Mouse (Mus musculus) heart, postnatal 0 days (tissue): ENCODE results near the gene Mad1l1. TPM values are rescaled to one million over a fixed set of nuclear protein-coding genes. Genes with fewer than 3 reads are reported as not detected.

Experiments used
- ATAC-seq: fragments of 200-750 bp; cut with Nextera tagmentation; 2 replicates; pipeline ENCODE4 v1.8.0; 2017; ENCODE audit warnings: low read depth, moderate number of reproducible peaks, moderate library complexity; ENCODE audit not compliant: insufficient read depth
- DNase-seq: peaks from one replicate; pipeline ENCODE4 v3.0.0-alpha.2; 2016; ENCODE audit warnings: low spot score
- H3K27ac ChIP-seq: fragments of 300-500 bp; sonication (generic); 2 replicates; pipeline ENCODE4 v1.5.1; 2014; ENCODE audit warnings: low read depth, mild to moderate bottlenecking
- H3K27me3 ChIP-seq: fragments of 300-500 bp; sonication (generic); 2 replicates; pipeline ENCODE4 v1.6.1; 2014; ENCODE audit warnings: low read length, mixed read lengths; ENCODE audit not compliant: control insufficient read depth, insufficient read depth
- H3K36me3 ChIP-seq: fragments of 300-500 bp; sonication (generic); replicated peaks from 2 replicates; pipeline ENCODE4 v1.6.1; 2014; ENCODE audit warnings: low read length, mixed read lengths; ENCODE audit not compliant: control insufficient read depth, insufficient read depth
- H3K4me1 ChIP-seq: fragments of 300-500 bp; sonication (generic); 2 replicates; pipeline ENCODE4 v1.6.1; 2014; ENCODE audit warnings: antibody characterized with exemption; ENCODE audit not compliant: control insufficient read depth, insufficient read depth
- H3K4me2 ChIP-seq: fragments of 300-500 bp; sonication (generic); 2 replicates; pipeline ENCODE4 v1.6.1; 2014; ENCODE audit warnings: low read depth, mild to moderate bottlenecking, low read length, moderate library complexity
- H3K4me3 ChIP-seq: fragments of 300-500 bp; sonication (generic); 2 replicates; pipeline ENCODE4 v1.5.1; 2014; ENCODE audit warnings: low read depth, low read length
- H3K9ac ChIP-seq: fragments of 300-500 bp; sonication (generic); replicated peaks from 2 replicates; pipeline ENCODE4 v1.6.1; 2014; ENCODE audit warnings: low read depth, low read length, mixed read lengths
- H3K9me3 ChIP-seq: fragments of 300-500 bp; sonication (generic); replicated peaks from 2 replicates; pipeline ENCODE4 v1.6.1; 2016; ENCODE audit warnings: low read length; ENCODE audit not compliant: control insufficient read depth
- CTCF ChIP-seq: IDR thresholded peaks from 2 replicates; pipeline ENCODE4 v1.5.1; 2016; ENCODE audit warnings: antibody characterized with exemption, control low read depth, low read depth
- EP300 ChIP-seq: IDR thresholded peaks from 2 replicates; pipeline ENCODE4 v1.6.1; 2016; ENCODE audit warnings: antibody characterized with exemption, low read depth
- WGBS: fragments of 180-500 bp; shearing (Covaris S2); extraction: QIAGEN DNeasy Blood & Tissue Kit; methylation state at CpG from one replicate; pipeline ENCODE4 v1.1.7; 2014; 5-methylcytosine and 5-hydroxymethylcytosine counted together
- polyA plus RNA-seq: library from polyadenylated mRNA; unstranded; fragments of >200 nt; fragmentation: Nextera tagmentation; extraction: Ambion mirVana; gene quantifications from 2 replicates; pipeline ENCODE4 v1.2.1, GENCODE M21; 2015
- total RNA-seq: library from RNA; depleted of rRNA; stranded (reverse); fragments of >200 nt; gene quantifications from 2 replicates; pipeline ENCODE4 v1.2.3, GENCODE M21; 2014; ENCODE audit warnings: low replicate concordance

Mad1l1 gene
- total and polyA plus RNA-seq, 2 experiments from 2014 or later = 15.1 to 20.6 TPM

GRCm38 (mm10) chr5:140177582-140177981 lies 143.8 kb downstream of the Mad1l1 start:
- Histone ChIP-seq H3K4me2 (no peak overlapping the region), H3K9ac (no peak overlapping the region), H3K27me3 (no peaks in the 10 kb centered on the region), H3K9me3 (no peaks in the 10 kb centered on the region), H3K27ac (no peak overlapping the region), H3K4me3 (no peak overlapping the region), H3K4me1 (peaks cover 11% of the 10 kb centered on the region), H3K36me3 (no peaks in the 10 kb centered on the region)
- ATAC-seq (no peak), DNase-seq (no peak)
- 91% methylated on average over 8 of the region's 8 CpGs for WGBS
- TF ChIP-seq CTCF (no peak), EP300 (no peak)

GRCm38 (mm10) chr5:140176370-140176769 lies 145.0 kb downstream of the Mad1l1 start:
- no peak overlapping the region for H3K9ac ChIP-seq
- peaks cover 11% of the 10 kb centered on the region for H3K4me1 ChIP-seq
- 74% methylated on average over 3 of the region's 3 CpGs for WGBS
- no peak overlapping the region for H3K4me3 ChIP-seq
- ATAC-seq (no peak), DNase-seq (no peak)
- no peaks in the 10 kb centered on the region for H3K36me3 ChIP-seq
- TF ChIP-seq EP300 = no peak
- no peak for TF ChIP-seq CTCF
- no peak overlapping the region for H3K4me2 ChIP-seq
- H3K27ac ChIP-seq = no peak overlapping the region
- no peaks in the 10 kb centered on the region for H3K27me3 ChIP-seq
- H3K9me3 ChIP-seq = no peaks in the 10 kb centered on the region

GRCm38 (mm10) chr5:140174814-140175490 lies 146.4 kb downstream of the Mad1l1 start:
- Histone ChIP-seq H3K4me2 (no peak overlapping the region), H3K4me3 (no peak overlapping the region), H3K27ac (no peak overlapping the region), H3K36me3 (no peaks in the 10 kb centered on the region), H3K4me1 (peaks cover 11% of the 10 kb centered on the region), H3K9ac (no peak overlapping the region), H3K27me3 (no peaks in the 10 kb centered on the region), H3K9me3 (no peaks in the 10 kb centered on the region)
- no peak for DNase-seq
- TF ChIP-seq CTCF (no peak), EP300 (no peak)
- ATAC-seq = no peak
- WGBS = 91% methylated on average over 14 of the region's 14 CpGs

GRCm38 (mm10) chr5:140174066-140174465 lies 147.3 kb downstream of the Mad1l1 start:
- H3K27me3 ChIP-seq = no peaks in the 10 kb centered on the region
- ATAC-seq = no peak
- no peak overlapping the region for H3K27ac ChIP-seq
- H3K4me3 ChIP-seq = no peak overlapping the region
- peaks cover 11% of the 10 kb centered on the region for H3K4me1 ChIP-seq
- H3K4me2 ChIP-seq = no peak overlapping the region
- TF ChIP-seq EP300 (no peak), CTCF (no peak)
- no peaks in the 10 kb centered on the region for H3K36me3 ChIP-seq
- DNase-seq = no peak
- 68% methylated on average over 3 of the region's 3 CpGs for WGBS
- no peaks in the 10 kb centered on the region for H3K9me3 ChIP-seq
- no peak overlapping the region for H3K9ac ChIP-seq

- Histone ChIP-seq H3K27ac (no peak overlapping the region), H3K4me3 (no peak overlapping the region), H3K4me1 (peaks cover 3% of the 10 kb centered on the region; the same call in 1 of the 2 replicates), H3K9ac (no peak overlapping the region), H3K36me3 (no peaks in the 10 kb centered on the region), H3K27me3 (no peaks in the 10 kb centered on the region), H3K4me2 (no peak overlapping the region), H3K9me3 (no peaks in the 10 kb centered on the region)
- ATAC-seq = no peak
- 90% methylated on average over 4 of the region's 4 CpGs for WGBS
- DNase-seq = no peak
- TF ChIP-seq EP300 (no peak), CTCF (no peak)
These were observed 148.2 kb downstream of the Mad1l1 start for GRCm38 (mm10) chr5:140173181-140173580.

GRCm38 (mm10) chr5:140171710-140172109 lies 149.6 kb downstream of the Mad1l1 start:
- no peaks in the 10 kb centered on the region for H3K9me3 ChIP-seq
- H3K9ac ChIP-seq = no peak overlapping the region
- TF ChIP-seq EP300 (no peak), CTCF (no peak)
- ATAC-seq (no peak), DNase-seq (no peak)
- no peaks in the 10 kb centered on the region for H3K36me3 ChIP-seq
- H3K27ac ChIP-seq = no peak overlapping the region
- H3K4me3 ChIP-seq = no peak overlapping the region
- no peak overlapping the region for H3K4me2 ChIP-seq
- WGBS = 65% methylated on average over 1 of the region's 1 CpGs
- no peaks in the 10 kb centered on the region for H3K27me3 ChIP-seq
- no peaks in the 10 kb centered on the region for H3K4me1 ChIP-seq
